Mouse (Mus musculus) testis, postnatal 14 days (tissue): Measurements from ENCODE around the gene Plekha5.
"Not testable (repeated sequence)": the region's sequence is repeated elsewhere in the genome, so short reads cannot be mapped to it uniquely, and the experiment has no call there.

Source experiments
- DNase-seq: peaks from one replicate; pipeline ENCODE4 v3.0.0; 2021; ENCODE audit warnings: low spot score

The Plekha5 gene

GRCm38 (mm10) chr6:140490220-140490619 is 66.4 kb downstream of the Plekha5 start:
- no peak for DNase-seq

- DNase-seq, result no peak
Measured at GRCm38 (mm10) chr6:140490921-140491537, 67.2 kb downstream of the Plekha5 start.

DNA sequence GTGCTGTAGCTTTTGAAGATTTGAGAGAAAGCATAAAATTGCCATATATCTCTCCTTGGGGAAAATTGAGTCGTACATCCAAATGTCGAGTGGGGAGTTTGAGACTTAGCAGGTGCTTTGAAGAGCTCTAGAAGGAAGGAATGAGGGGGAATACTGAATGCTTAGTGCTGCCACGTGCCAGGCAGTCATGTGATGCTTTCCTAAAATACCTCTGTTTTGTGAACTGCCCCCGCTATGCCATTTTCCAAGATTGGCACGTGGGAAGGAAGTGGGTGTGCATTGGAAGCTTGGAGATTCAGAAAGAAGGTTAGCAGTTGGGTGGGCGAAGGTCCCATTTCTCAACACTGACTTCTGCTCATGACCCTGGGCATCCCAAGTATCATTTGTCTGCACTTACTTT is 68.2 kb downstream of the Plekha5 start:
- no peak for DNase-seq

DNA sequence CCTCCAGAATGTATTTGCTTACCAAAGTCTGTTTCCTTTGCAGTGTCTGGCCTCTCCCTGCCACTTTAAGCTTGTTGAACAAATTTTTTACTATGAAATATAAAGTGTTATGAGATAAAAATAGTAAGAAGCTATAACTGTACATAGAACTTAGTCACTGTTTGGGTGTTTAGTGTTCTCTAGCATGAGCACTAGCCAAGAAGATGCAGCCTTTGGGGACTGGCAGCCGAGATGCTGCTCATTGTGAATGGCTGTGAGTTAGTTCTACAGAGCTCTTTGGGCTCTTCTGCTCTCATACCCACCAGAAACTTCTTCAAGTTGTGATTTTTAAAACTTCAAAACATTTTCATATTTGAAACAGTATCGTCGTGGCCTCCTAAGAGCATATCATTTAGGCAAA is 74.2 kb downstream of the Plekha5 start:
- DNase-seq, result no peak

DNA sequence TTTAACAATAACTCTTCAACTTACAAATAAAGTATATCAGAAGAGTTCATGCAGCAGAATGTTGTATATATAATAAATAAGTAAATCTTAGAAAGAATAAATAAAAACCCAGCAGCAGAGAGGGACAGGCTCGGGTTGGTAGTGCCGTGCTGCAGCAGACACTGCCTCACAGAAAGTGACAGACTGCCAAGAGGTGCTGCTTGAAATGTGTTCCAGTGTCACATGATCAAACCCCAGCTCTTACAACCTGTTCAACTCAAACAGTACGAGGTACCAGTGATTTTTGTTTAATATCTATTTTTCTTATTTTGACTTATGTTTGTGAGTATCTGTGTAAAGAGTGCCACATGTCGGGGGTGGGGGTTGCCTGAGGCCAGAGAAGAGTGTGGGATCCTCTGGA is 75.1 kb downstream of the Plekha5 start:
- DNase-seq, result no peak

DNA sequence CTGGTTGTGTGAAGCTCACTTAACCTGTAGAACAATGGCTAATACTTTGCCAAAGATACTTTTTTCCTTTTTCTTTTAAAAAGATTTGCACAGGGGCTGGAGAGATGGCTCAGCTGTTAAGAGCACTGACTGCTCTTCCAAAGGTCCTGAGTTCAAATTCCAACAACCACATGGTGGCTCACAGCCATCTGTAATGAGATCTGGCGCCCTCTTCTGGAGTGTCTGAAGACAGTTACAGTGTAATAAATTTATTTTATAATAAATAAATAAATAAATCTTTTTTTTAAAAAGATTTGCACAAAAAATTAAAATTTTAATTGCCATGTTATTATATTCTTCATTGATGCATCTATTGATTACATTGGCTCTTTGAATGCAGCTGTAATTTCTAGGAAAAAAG is 77.0 kb downstream of the Plekha5 start:
- not testable (repeated sequence) for DNase-seq

DNA sequence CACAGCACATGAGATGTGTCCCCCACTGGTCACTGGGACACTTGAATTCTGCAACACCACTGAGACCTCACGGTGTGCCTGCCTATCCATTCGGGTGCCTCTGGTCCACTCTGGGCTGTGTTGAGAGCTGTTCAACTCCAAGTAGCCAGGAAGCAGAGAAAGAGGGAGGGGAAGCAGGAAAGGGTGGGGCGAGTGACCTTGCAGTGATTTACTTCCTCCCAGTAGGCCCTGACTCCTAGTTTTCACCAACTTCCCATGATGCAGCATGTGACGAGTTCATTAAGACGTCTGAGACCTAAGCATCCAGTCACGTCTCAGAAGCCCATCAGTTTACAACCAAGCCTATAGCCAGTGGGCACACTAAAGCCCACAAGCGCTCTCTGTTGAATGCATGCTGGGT is 78.0 kb downstream of the Plekha5 start:
- DNase-seq, result no peak

- DNase-seq, result no peak
Measured at GRCm38 (mm10) chr6:140504796-140505195, 80.9 kb downstream of the Plekha5 start.

DNA sequence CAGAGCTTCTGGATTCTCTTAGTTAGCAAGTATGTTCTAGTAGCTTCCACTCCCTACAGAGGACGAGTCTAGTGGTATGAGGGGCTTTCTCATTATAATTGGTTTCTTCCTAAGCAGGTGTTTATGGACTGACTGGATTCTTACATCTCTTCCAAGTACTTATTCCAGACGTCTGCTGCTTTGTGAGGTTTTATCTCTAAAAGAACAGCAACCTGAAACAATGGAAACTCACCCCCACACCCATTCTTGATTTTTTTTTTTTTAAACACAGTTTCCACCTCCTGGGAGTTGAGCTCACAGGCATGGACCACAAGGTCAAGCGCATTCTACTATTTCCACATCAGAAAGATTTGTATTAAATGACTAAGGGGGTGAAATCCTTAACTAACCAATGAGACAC is 83.8 kb downstream of the Plekha5 start:
- DNase-seq, result no peak

DNA sequence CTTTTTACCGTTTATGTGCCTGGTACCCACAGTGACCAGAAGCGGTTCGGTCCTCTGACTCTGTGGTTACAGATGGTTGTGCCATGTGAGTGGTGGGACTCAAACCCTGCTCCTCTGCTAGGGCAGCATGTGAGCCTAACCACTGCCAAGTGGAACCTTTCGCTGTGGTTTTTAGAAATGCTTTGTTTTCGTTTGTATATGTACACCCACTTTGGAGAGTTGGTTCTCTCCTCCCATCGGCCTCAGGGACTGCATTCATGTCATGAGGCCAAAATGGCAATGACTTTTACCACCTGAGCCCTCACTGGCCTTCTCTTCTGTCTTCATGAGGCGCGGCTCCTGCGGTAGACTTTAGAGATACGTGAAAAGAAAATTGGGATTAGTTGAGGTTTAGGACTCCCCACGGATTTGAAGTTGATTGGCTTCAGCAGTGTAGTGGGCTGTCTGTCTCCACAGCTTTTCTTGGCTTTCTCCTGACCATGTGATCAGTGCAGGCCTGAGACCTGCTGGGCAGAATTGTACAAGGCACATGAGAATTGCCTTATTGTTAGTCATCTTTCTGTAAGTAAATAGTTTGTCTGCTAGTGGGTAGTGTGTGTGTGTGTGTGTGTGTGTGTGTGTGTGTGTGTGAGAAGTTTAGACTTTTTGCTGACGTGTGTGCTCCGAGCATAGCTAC is 84.8 kb downstream of the Plekha5 start:
- no peak for DNase-seq

- DNase-seq, result no peak
Measured at GRCm38 (mm10) chr6:140509151-140509530, 85.3 kb downstream of the Plekha5 start.

- DNase-seq, result no peak
Measured at GRCm38 (mm10) chr6:140512016-140512415, 88.2 kb downstream of the Plekha5 start.

GRCm38 (mm10) chr6:140512427-140512826 is 88.6 kb downstream of the Plekha5 start:
- DNase-seq, result no peak

GRCm38 (mm10) chr6:140514205-140515110 is 90.6 kb downstream of the Plekha5 start:
- DNase-seq, result no peak

- no peak for DNase-seq
Measured at GRCm38 (mm10) chr6:140515550-140515949, 91.7 kb downstream of the Plekha5 start.

DNA sequence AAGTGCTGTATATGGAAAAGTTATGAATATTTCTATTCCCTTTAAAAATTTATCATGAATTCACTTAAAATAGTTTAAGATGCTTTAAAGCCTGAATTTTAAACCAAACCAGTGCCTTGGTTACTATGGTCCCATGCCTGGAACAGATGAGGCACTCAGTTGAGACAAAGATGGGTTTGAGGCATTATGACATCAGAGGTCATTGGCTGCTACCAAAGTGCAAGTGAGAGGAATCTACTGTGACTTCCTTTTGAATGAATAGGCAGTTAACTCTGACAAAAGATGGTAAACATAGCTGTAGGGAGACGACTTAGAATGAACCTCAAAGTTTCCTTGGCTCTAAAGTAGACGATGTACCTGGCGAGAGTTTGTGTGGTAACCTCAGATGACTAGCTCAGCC is 92.3 kb downstream of the Plekha5 start:
- no peak for DNase-seq

DNA sequence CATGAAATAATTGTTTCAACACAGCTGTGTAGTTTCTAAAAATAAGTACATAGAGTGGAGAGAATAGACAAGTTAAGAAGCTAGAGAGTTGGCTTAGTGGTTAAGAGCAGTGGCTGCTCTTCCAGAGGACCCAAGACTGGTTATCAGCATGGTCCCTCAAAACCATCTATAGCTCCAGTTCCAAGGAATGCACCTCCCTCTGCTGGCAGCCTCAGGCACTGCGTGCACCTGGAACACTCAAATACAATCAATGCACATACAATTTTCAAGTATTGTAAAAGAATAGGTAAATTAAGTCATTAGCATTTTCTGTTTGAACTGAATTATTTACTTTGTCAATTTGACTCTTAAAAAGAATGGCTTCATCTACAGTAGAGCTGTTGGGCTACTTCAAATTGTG is 93.3 kb downstream of the Plekha5 start:
- DNase-seq, result no peak

DNA sequence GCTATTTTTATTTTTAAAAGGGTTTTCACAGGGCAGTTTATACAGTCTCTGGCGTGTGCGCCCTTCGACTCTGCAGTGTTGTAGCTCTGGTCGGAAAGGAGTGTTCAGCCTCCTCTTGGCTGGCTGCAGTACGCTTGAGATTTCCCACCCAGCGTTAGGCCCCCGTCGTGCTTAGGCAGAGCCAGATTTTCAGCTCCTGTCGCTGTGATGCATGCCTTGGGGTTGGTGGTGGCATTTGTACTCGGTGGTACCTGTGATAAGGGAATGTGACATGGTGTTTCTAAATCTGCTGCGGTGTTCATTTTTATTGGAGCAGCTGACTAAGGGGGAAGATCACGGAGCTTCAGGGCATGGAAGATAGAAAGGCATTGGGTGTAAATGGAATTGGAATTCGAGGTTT is 95.2 kb downstream of the Plekha5 start:
- DNase-seq, result no peak

DNA sequence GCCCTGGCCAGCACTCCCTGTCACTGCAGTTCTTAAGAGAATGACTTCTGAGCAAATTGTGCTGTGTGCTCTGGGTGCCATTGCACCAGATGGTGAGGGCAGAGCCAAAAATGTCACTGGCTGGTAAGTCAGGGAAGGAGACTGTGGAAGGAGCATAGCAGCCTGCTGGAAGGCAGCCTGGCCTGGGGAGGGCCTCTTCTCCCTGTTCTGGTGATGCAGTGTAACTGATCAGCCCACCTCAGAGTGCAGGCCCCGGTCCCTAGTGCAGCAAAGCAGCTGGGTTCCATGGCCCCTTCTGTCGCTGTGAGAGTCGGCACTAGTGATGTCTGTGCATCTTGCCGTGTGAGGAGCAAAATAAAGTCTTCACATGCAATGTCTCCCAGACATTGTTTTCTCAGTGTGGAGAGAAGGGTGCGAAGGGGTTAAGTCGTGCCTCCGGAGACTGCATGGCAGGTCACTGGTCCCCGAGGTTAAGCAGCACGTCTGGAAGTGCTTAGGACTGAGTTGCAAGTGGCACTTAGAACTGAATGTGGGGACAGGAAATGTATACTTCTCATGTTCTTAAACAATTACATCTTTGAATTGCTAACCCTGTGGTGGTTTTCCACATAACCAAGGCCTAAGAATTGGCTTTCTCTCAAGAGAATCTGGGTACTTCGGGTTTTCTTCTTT is 95.8 kb downstream of the Plekha5 start:
- DNase-seq, result no peak

- DNase-seq, result no peak
Measured at GRCm38 (mm10) chr6:140520961-140521360, 97.1 kb downstream of the Plekha5 start.

- no peak for DNase-seq
Measured at GRCm38 (mm10) chr6:140521832-140522231, 98.0 kb downstream of the Plekha5 start.

DNA sequence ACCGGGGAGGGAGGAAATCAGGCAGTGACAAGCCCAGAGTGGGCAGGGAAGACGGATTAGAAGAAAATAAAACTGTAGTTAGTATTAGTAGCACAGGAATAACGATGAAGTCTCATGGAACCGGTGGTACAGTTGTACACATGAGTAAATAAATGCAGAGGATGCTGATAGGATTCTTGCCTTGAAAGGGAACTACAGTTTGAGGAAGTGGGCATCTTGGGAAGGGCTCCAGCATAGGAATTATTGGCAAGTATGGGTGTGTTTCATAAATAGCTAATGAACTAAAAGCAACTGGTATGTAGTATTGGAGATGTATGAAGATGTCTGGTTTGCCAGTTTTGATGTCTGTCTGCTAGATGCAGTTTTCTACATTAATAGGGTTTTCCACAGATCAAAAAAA is 99.7 kb downstream of the Plekha5 start:
- DNase-seq, result no peak

GRCm38 (mm10) chr6:140528414-140528813 is 104.6 kb downstream of the Plekha5 start:
- DNase-seq, result no peak
